In genomic region chr16:95660909-95661308, GRCm38 (mm10) we compare ENCODE assay signal across 23 mouse cellular contexts. TPM values are rescaled to one million over a fixed set of nuclear protein-coding genes. Genes with fewer than 3 reads are reported as not detected.
A peak's percentile ranks its signal among the peaks of the same experiment; 100 is the strongest.
DNase-seq lines count a peak whose midpoint lies in the region; ATAC-seq and TF ChIP-seq lines count a peak whose summit lies in the region.
"Had no signal": no experiment of that assay in that cellular context is flagged by ENCODE, and none has a peak within 500 bp of the region (broad histone marks: within the 10 kb centered on the region; RNA-seq: fewer than 3 reads in every experiment).

No protein-coding gene starts in this region.

- peaks cover 25% of the 10 kb centered on the region for H3K4me1 ChIP-seq in heart, embryonic 10.5 days
- peaks cover 2% of the 10 kb centered on the region for H3K4me1 ChIP-seq in heart, adult 2 months (ENCODE audit: control insufficient read depth, insufficient read depth, low read length)
- no peaks in the 10 kb centered on the region for H3K4me1 ChIP-seq in midbrain, postnatal 0 days (ENCODE audit: insufficient read depth, low read length)
- no peaks in the 10 kb centered on the region for H3K4me1 ChIP-seq in midbrain, embryonic 13.5 days (replicated peaks)
- H3K4me1 ChIP-seq in limb, embryonic 10.5 days = peaks cover 47% of the 10 kb centered on the region
- H3K4me1 ChIP-seq: midbrain, embryonic 15.5 days; stomach, embryonic 15.5 days had no signal

- 75% methylated on average over 5 of the region's 5 CpGs for WGBS in heart, embryonic 10.5 days
- WGBS in heart, adult 2 months = 88% methylated on average over 5 of the region's 5 CpGs
- WGBS in midbrain, postnatal 0 days = 78% methylated on average over 5 of the region's 5 CpGs
- WGBS in midbrain, embryonic 13.5 days = 86% methylated on average over 5 of the region's 5 CpGs
- 84% methylated on average over 5 of the region's 5 CpGs for WGBS in limb, embryonic 10.5 days

- no peaks in the 10 kb centered on the region for H3K9me3 ChIP-seq in heart, embryonic 10.5 days
- H3K9me3 ChIP-seq in midbrain, postnatal 0 days (ENCODE audit: low read length) = no peaks in the 10 kb centered on the region
- no peaks in the 10 kb centered on the region for H3K9me3 ChIP-seq in midbrain, embryonic 13.5 days
- no peaks in the 10 kb centered on the region for H3K9me3 ChIP-seq in limb, embryonic 10.5 days (replicated peaks)
- H3K9me3 ChIP-seq: midbrain, embryonic 15.5 days; stomach, embryonic 15.5 days had no signal

- H3K27me3 ChIP-seq in heart, embryonic 10.5 days (ENCODE audit: insufficient read depth, poor library complexity, severe bottlenecking) = no peaks in the 10 kb centered on the region
- no peaks in the 10 kb centered on the region for H3K27me3 ChIP-seq in heart, adult 2 months (ENCODE audit: control insufficient read depth, insufficient read depth, low read length)
- H3K27me3 ChIP-seq in midbrain, postnatal 0 days (ENCODE audit: insufficient read depth, low read length) = no peaks in the 10 kb centered on the region
- no peaks in the 10 kb centered on the region for H3K27me3 ChIP-seq in midbrain, embryonic 13.5 days
- no peaks in the 10 kb centered on the region for H3K27me3 ChIP-seq in limb, embryonic 10.5 days (ENCODE audit: low read depth, poor library complexity, severe bottlenecking)
- H3K27me3 ChIP-seq: heart, embryonic 13.5 days; kidney, embryonic 15.5 days; midbrain, embryonic 15.5 days; Patski; stomach, embryonic 15.5 days had no signal

- H3K4me3 ChIP-seq in heart, embryonic 10.5 days = no peak overlapping the region
- H3K4me3 ChIP-seq in heart, adult 2 months = no peak overlapping the region
- H3K4me3 ChIP-seq in midbrain, postnatal 0 days (ENCODE audit: low read depth, low read length) = no peak overlapping the region
- H3K4me3 ChIP-seq in midbrain, embryonic 13.5 days (replicated peaks) = no peak overlapping the region
- H3K4me3 ChIP-seq in limb, embryonic 10.5 days = no peak overlapping the region
- H3K4me3 ChIP-seq: gastrocnemius, adult 2 months; heart, embryonic 13.5 days; kidney, embryonic 15.5 days; midbrain, embryonic 15.5 days; stomach, embryonic 15.5 days had no signal

- H3K4me2 ChIP-seq in midbrain, postnatal 0 days (ENCODE audit: low read depth, low read length, poor library complexity, severe bottlenecking) = no peak overlapping the region
- no peak overlapping the region for H3K4me2 ChIP-seq in midbrain, embryonic 13.5 days (replicated peaks)
- H3K4me2 ChIP-seq: heart, embryonic 13.5 days; kidney, embryonic 15.5 days; midbrain, embryonic 15.5 days; stomach, embryonic 15.5 days had no signal

- no peak for TF ChIP-seq POLR2A in heart, adult 2 months (IDR thresholded peaks at IDR 0.05; ENCODE audit: insufficient read depth, low read depth, low read length)

- 0 out of 2 replicates have a peak overlapping the region, but pooled peaks have one; percentile 5 for H3K27ac ChIP-seq in heart, embryonic 10.5 days
- H3K27ac ChIP-seq in heart, adult 2 months = no peak overlapping the region
- no peak overlapping the region for H3K27ac ChIP-seq in midbrain, postnatal 0 days (ENCODE audit: low read depth, low read length)
- H3K27ac ChIP-seq in midbrain, embryonic 13.5 days = no peak overlapping the region
- H3K27ac ChIP-seq in limb, embryonic 10.5 days = peak overlapping the region; percentile 66
- H3K27ac ChIP-seq: gastrocnemius, adult 2 months; heart, embryonic 13.5 days; kidney, embryonic 15.5 days; midbrain, embryonic 15.5 days; stomach, embryonic 15.5 days had no signal

- TF ChIP-seq CTCF in heart, adult 2 months (IDR thresholded peaks at IDR 0.05) = no peak
- no peak for TF ChIP-seq CTCF in midbrain, postnatal 0 days (IDR thresholded peaks at IDR 0.05)

- intact Hi-C loops in heart, adult 2 months (cut with DNase I) = no loop called here
- intact Hi-C loops in heart, postnatal 14 days (cut with DNase I) = no loop called here

- no peak for DNase-seq in heart, embryonic 10.5 days (ENCODE audit: low spot score)
- no peak for DNase-seq in heart, adult 2 months
- DNase-seq in midbrain, postnatal 0 days (ENCODE audit: low spot score) = peak; percentile 56
- peak; percentile 40 for DNase-seq in cerebellum, adult 9-11 months
- DNase-seq in limb, embryonic 10.5 days (ENCODE audit: low spot score) = no peak
- no peak for DNase-seq in layer of hippocampus, adult 9-11 months
- DNase-seq in heart, postnatal 14 days = no peak
- DNase-seq: adrenal gland, postnatal 25 days; forebrain, postnatal 0 days; gastrocnemius, adult 2 months; heart, postnatal 4 days; layer of hippocampus, postnatal 36 days; liver; thymus, adult 2 months had no signal

- H3K9ac ChIP-seq in heart, adult 2 months (ENCODE audit: low read depth, low read length) = no peak overlapping the region
- H3K9ac ChIP-seq in midbrain, postnatal 0 days (replicated peaks; ENCODE audit: low read length, poor library complexity, severe bottlenecking) = no peak overlapping the region
- H3K9ac ChIP-seq in midbrain, embryonic 13.5 days (replicated peaks) = no peak overlapping the region
- H3K9ac ChIP-seq: forebrain, postnatal 0 days; heart, embryonic 13.5 days; kidney, embryonic 15.5 days; midbrain, embryonic 15.5 days; stomach, embryonic 15.5 days had no signal

- 0 out of 2 replicates have a peak, but pooled peaks have one; percentile 27 for ATAC-seq in midbrain, postnatal 0 days (ENCODE audit: low FRiP score)
- ATAC-seq in midbrain, embryonic 13.5 days = no peak
- ATAC-seq: CD4-positive, CD25-positive, alpha-beta regulatory T cell, adult 4 months; forebrain, postnatal 0 days; intestine, embryonic 16.5 days; lung, postnatal 0 days; midbrain, embryonic 15.5 days; Patski had no signal

- TF ChIP-seq EP300 in heart, adult 2 months (IDR thresholded peaks at IDR 0.05; ENCODE audit: insufficient read depth, low read depth, low read length) = no peak

- H3K36me3 ChIP-seq in heart, embryonic 10.5 days = no peaks in the 10 kb centered on the region
- no peaks in the 10 kb centered on the region for H3K36me3 ChIP-seq in heart, adult 2 months (ENCODE audit: control insufficient read depth, insufficient read depth, low read length)
- H3K36me3 ChIP-seq in midbrain, postnatal 0 days (ENCODE audit: insufficient read depth, low read length) = no peaks in the 10 kb centered on the region
- no peaks in the 10 kb centered on the region for H3K36me3 ChIP-seq in midbrain, embryonic 13.5 days
- peaks cover 3% of the 10 kb centered on the region; the same call in 1 of the 2 replicates for H3K36me3 ChIP-seq in limb, embryonic 10.5 days
- H3K36me3 ChIP-seq: heart, embryonic 13.5 days; kidney, embryonic 15.5 days; midbrain, embryonic 15.5 days; stomach, embryonic 15.5 days had no signal

- H3K79me2 ChIP-seq in heart, adult 2 months (replicated peaks; ENCODE audit: control insufficient read depth, insufficient read depth, low read length) = no peaks in the 10 kb centered on the region

RNA-seq across cellular contexts. Expression of gene Ets2, which starts 41.0 kb away (rescaled TPM):
- polyA plus RNA-seq in heart, embryonic 10.5 days (2016; fragmentation: Nextera tagmentation; extraction: Ambion mirVana) = 38.5 and 41.0 TPM in 2 replicates
- 10 to 100 TPM; 50.3 to 70.6 TPM for total RNA-seq in heart, adult 2 months (2021)
- polyA plus RNA-seq in heart, adult 2 months (2012; rRNA removed) = 47.2 and 60.5 TPM in 2 replicates
- total RNA-seq in midbrain, postnatal 0 days (2014; rRNA removed) = 19.0 and 21.9 TPM in 2 replicates
- polyA plus RNA-seq in midbrain, postnatal 0 days (2015; fragmentation: Nextera tagmentation; extraction: Ambion mirVana) = 15.9 and 16.5 TPM in 2 replicates
- 12.1 and 13.2 TPM in 2 replicates for polyA plus RNA-seq in midbrain, embryonic 13.5 days (2015; fragmentation: Nextera tagmentation; extraction: Ambion mirVana)
- polyA plus RNA-seq in limb, embryonic 10.5 days (2016; fragmentation: Nextera tagmentation; extraction: Ambion mirVana) = 110 and 119 TPM in 2 replicates
- 100 to 1,000 TPM in 1 of 2 experiments, 10 to 100 TPM in 1; 100.0 to 103 TPM for total RNA-seq in heart, postnatal 14 days (2021)

Comparison
In these comparisons a context has a peak if more than half of its experiments do, and no peak if none do; other contexts are left out.
1. H3K27ac ChIP-seq: peak in heart, embryonic 10.5 days (single experiment) and limb, embryonic 10.5 days (single experiment); none in heart, adult 2 months (single experiment), midbrain, postnatal 0 days (single experiment) and midbrain, embryonic 13.5 days (single experiment).
2. DNase-seq: peak in midbrain, postnatal 0 days (single experiment) and cerebellum, adult 9-11 months (single experiment); none in heart, embryonic 10.5 days (single experiment), heart, adult 2 months (0 of 2), limb, embryonic 10.5 days (single experiment), layer of hippocampus, adult 9-11 months (single experiment) and heart, postnatal 14 days (0 of 2).